Mouse (Mus musculus) heart, postnatal 36 days (tissue): ENCODE measurements around the gene Fcgrt. TPM values are rescaled to one million over a fixed set of nuclear protein-coding genes. Genes with fewer than 3 reads are reported as not detected.

Experiments used
- DNase-seq, 2 experiments: peaks; one replicate each; pipeline ENCODE4 v3.0.0; 2021 to 2022
- intact Hi-C: fragments of 180-260 bp; cut with DNase I; formaldehyde crosslinking; loops from one replicate; pipeline ENCODE4 v1.15.1; 2025
- microRNA-seq, 2 experiments: library from miRNA; unstranded; fragments of <30 nt; microRNA quantifications; one replicate each; pipeline ENCODE4 v1.2.0; 2021; ENCODE audit warnings: borderline number of aligned reads in 2 of 2
- total RNA-seq, 2 experiments: library from RNA; stranded (reverse); gene quantifications; 2 replicates each; pipeline ENCODE4 v1.2.3; 2021

Gene Fcgrt
- total RNA-seq, 2 experiments from 2014 or later: 77.1 to 84.5 TPM

DNA sequence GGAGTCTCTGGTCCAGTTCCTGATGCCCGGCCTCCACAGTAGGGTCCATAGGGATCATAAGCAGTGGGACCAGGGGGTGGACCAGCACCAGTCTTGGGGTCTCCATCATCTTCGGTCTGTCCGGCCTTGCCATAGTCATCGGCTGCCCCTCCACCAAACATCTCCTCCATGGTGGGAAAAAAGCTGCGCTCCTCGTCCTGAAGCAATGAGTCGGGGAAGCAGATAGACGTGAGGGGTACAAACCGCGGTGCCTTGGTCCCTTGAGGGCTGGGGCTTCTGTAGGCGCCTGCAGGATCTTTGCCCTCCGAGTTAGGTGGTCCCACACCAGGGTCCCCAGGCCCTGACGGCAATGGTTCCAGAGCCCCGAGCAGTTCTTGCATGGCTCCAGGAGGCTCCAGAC is 56.2 kb downstream of the Fcgrt start:
- DNase-seq: no peak
- intact Hi-C loops: no loop called here

DNA sequence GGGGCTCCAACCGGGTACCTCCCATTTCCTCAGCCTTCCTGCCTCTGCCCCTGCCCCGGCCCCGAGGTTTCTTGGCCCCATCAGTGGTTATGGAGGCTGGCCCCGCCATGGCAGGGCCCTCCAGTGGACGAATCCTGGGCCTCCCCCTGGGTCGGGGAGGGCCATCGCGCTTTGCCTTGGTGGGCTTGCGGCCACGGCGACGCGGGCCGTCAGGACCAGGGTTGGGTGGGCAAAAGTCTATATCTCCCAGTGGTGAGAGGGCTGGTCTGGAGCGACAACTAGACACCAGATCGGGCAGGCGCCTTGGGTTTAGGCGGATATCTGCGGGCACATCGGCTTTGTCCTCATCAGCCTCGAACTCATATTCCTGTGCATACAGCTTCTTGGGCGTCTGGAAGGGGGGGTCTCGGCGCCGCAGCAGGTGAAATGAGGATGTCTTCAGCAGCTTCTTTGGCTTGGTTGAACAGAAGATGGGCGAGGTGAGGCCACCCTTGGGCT is 56.7 kb downstream of the Fcgrt start:
- no peak for DNase-seq
- intact Hi-C loops: no loop called here

DNA sequence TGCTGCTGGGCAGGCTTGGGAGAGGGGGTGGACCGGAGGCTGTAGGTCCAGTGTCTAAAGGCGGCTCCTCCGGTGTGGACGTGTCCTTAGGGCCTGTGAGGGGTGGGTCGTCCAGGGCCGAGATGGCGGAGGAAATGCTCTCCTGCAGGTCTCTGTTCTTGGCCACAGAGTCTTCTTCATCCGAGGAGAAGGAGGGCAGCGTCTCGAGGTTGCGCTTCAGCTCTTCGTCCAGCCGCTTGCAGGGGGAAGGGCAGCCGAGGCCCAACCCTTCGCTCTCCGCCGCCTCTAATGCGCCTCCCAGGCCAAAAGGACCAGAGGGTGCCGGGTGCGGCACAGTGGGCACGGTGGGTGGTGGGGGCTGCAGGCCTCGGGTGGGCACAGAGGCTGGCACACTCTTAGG is 57.9 kb downstream of the Fcgrt start:
- intact Hi-C loops: no loop called here
- DNase-seq: no peak

DNA sequence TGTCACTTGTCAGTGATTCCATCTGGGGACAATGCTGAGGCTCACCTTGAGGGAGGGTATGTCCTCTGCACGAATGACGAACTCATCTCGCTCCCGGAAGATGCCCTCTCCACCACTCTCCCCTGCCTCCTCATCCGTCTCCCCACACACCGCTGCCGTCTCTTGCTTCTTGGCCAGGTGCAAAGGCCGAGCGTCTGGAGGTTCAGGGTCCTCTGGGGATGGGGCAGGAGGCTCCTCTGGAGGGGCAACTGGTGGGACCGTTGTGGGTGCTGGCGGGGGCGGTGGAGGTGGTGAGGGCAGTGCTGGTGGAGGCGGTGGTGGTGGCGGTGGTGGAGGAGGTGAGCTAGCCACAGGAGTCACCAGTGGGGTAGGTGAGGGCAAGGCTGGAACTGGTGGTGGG is 60.3 kb downstream of the Fcgrt start:
- intact Hi-C loops: no loop called here
- DNase-seq: no peak

Small RNA genes lying within 50 kb of the gene (microRNA-seq; reads per million reads assigned to microRNA genes)
- gene Mir150: 1,456 to 1,464 reads per million in 2 experiments
- gene Mir5121: 4.7 to 9.4 reads per million in 2 experiments

Other genes with a start within 250 kb of the Fcgrt start
- gene Pnkp, start 246.7 kb downstream of the Fcgrt start, total RNA-seq: 10 to 100 TPM; 18.6 to 21.1 TPM
- gene Ptov1, start 234.1 kb downstream of the Fcgrt start, total RNA-seq: 100 to 1,000 TPM; 158 to 183 TPM
- gene Med25, start 211.1 kb downstream of the Fcgrt start, total RNA-seq: 10 to 100 TPM; 76.9 to 81.1 TPM
- gene Fuz, start 207.8 kb downstream of the Fcgrt start, total RNA-seq: 10 to 100 TPM; 16.9 to 17.5 TPM
- 10 to 100 TPM; 69.8 to 72.0 TPM for gene Ap2a1, start 174.4 kb downstream of the Fcgrt start, total RNA-seq
- not detected for gene Tsks, start 160.6 kb downstream of the Fcgrt start, total RNA-seq
- 1 to 10 TPM; 1.4 to 2.1 TPM for gene Cpt1c, start 129.0 kb downstream of the Fcgrt start, total RNA-seq
- 100 to 1,000 TPM; 104 to 107 TPM for gene Prmt1, start 117.3 kb downstream of the Fcgrt start, total RNA-seq
- gene Irf3, start 106.2 kb downstream of the Fcgrt start, total RNA-seq: 10 to 100 TPM; 27.3 to 31.7 TPM
- gene Bcl2l12, start 105.1 kb downstream of the Fcgrt start, total RNA-seq: 10 to 100 TPM; 10.2 to 11.2 TPM
- gene Scaf1, start 87.5 kb downstream of the Fcgrt start, total RNA-seq: 10 to 100 TPM; 48.0 to 48.1 TPM
- 10 to 100 TPM; 45.1 to 53.3 TPM for gene Rras, start 85.9 kb downstream of the Fcgrt start, total RNA-seq
- 10 to 100 TPM; 23.4 to 29.4 TPM for gene Prr12, start 51.0 kb downstream of the Fcgrt start, total RNA-seq
- gene Nosip, start 41.4 kb downstream of the Fcgrt start, total RNA-seq: 10 to 100 TPM; 30.3 to 32.1 TPM
- 1 to 10 TPM; 7.7 to 7.9 TPM for gene Prrg2, start 41.2 kb downstream of the Fcgrt start, total RNA-seq
- gene Rcn3, start 11.6 kb downstream of the Fcgrt start, total RNA-seq: 10 to 100 TPM; 26.4 to 28.1 TPM
- gene Rps11, start 20.6 kb upstream of the Fcgrt start, total RNA-seq: 100 to 1,000 TPM; 567 to 587 TPM
- gene Rpl13a, start 24.9 kb upstream of the Fcgrt start, total RNA-seq: 100 to 1,000 TPM; 580 to 665 TPM
- not detected for gene Gm45713, start 32.4 kb upstream of the Fcgrt start, total RNA-seq
- 10 to 100 TPM in 1 of 2 experiments, 1 to 10 TPM in 1; 7.0 to 16.1 TPM for gene Flt3l, start 32.6 kb upstream of the Fcgrt start, total RNA-seq
- 10 to 100 TPM; 41.8 to 43.1 TPM for gene Pih1d1, start 50.5 kb upstream of the Fcgrt start, total RNA-seq
- 10 to 100 TPM; 20.6 to 22.8 TPM for gene Aldh16a1, start 50.7 kb upstream of the Fcgrt start, total RNA-seq
- 10 to 100 TPM; 19.7 to 21.0 TPM for gene Slc17a7, start 60.1 kb upstream of the Fcgrt start, total RNA-seq
- not detected for gene Gfy, start 75.7 kb upstream of the Fcgrt start, total RNA-seq
- gene Pth2, start 77.1 kb upstream of the Fcgrt start, total RNA-seq: not detected
- not detected for gene Ccdc155, start 101.0 kb upstream of the Fcgrt start, total RNA-seq
- gene Dkkl1, start 108.3 kb upstream of the Fcgrt start, total RNA-seq: not detected
- gene Tead2, start 111.9 kb upstream of the Fcgrt start, total RNA-seq: 10 to 100 TPM; 10.3 to 11.4 TPM
- gene Cd37, start 135.3 kb upstream of the Fcgrt start, total RNA-seq: 1 to 10 TPM; 2.8 to 4.4 TPM
- not detected for gene Slc6a16, start 137.2 kb upstream of the Fcgrt start, total RNA-seq
- gene Slc6a21, start 173.7 kb upstream of the Fcgrt start, total RNA-seq: not detected
- 10 to 100 TPM; 24.6 to 27.4 TPM for gene Trpm4, start 229.9 kb upstream of the Fcgrt start, total RNA-seq
- 100 to 1,000 TPM; 842 to 873 TPM for gene Hrc, start 231.4 kb upstream of the Fcgrt start, total RNA-seq